Mouse (Mus musculus): ENCODE data around the gene Il2. TPM values are rescaled to one million over a fixed set of nuclear protein-coding genes. Genes with fewer than 3 reads are reported as not detected.

Il2 gene
- 0.66 and 0.73 TPM in 2 replicates for polyA plus RNA-seq (2016; fragmentation: Nextera tagmentation; extraction: Ambion mirVana)

DNA sequence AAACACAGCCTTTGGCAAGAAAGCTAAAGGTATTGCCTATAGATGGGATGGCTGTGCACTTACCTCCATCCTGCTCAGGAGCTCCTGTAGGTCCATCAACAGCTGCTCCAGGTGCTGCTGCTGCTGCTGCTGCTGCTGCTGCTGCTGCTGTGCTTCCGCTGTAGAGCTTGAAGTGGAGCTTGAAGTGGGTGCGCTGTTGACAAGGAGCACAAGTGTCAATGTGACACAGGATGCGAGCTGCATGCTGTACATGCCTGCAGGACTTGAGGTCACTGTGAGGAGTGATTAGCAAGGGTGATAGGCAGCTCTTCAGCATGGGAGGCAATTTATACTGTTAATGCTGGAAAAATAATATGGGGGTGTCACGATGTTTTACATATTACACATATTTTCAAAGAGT is at the start of gene Il2:
Il2 (minus strand) TSS at position 305 of the 400 bp plus-strand sequence.
- no peak for ATAC-seq (ENCODE audit: low FRiP score)
- no peaks in the 10 kb centered on the region for H3K36me3 ChIP-seq
- no peak within 1 kb of the TSS for H3K4me2 ChIP-seq (replicated peaks)
- no peaks in the 10 kb centered on the region for H3K27me3 ChIP-seq
- H3K27ac ChIP-seq = no peak within 1 kb of the TSS
- no peaks in the 10 kb centered on the region for H3K9me3 ChIP-seq (replicated peaks)
- no peaks in the 10 kb centered on the region for H3K4me1 ChIP-seq
- H3K9ac ChIP-seq = no peak within 1 kb of the TSS
- no peak within 1 kb of the TSS for H3K4me3 ChIP-seq
- WGBS = 83% methylated on average over 4 of the region's 4 CpGs

DNA sequence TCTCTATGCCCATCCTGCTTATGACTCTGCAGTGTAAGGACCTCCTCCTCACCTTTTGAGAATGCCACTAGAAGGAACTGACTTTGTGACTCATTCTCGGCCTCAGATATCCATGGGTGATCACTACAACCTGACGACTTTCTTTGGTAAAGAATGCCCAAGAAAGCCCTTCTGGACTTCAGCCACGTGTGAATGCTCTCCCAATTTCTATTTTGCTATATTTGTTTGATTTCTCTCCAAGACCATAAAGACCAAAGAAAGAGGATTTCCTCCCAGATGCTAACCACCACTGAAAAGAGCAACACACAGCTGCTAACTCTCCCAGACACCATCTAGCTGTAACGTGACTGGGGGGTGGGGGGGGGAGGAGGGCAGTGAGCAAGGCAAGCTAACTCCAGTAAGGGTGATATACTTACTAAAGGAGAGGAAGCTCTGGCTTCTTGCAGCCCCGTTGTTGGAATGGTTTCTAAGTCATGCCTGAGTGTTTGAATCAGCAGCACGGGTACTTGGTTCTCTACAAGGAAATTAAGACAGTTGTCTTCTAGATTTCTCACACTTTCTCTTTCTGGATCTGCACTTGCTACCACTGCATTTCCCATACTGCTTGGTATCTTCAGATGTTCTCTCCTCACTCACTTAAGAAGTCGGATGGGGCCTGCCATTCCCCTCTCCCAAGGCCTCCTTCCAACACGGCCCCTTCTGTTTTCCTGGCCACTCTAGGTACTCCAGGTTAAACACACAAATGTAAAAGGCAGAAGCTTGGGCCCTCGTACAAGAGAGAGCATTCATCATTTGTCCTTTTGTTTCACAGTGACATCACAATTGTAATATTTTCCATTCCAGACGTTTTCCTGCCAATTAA is 49.2 kb upstream of the Il2 start:
- no peaks in the 10 kb centered on the region for H3K27me3 ChIP-seq
- H3K4me2 ChIP-seq (replicated peaks) = no peak overlapping the region
- H3K4me1 ChIP-seq = no peaks in the 10 kb centered on the region
- no peak overlapping the region for H3K9ac ChIP-seq
- H3K27ac ChIP-seq = no peak overlapping the region
- no peaks in the 10 kb centered on the region for H3K36me3 ChIP-seq
- no peak for ATAC-seq (ENCODE audit: low FRiP score)
- 76% methylated on average over 10 of the region's 10 CpGs for WGBS
- H3K4me3 ChIP-seq = no peak overlapping the region
- no peaks in the 10 kb centered on the region for H3K9me3 ChIP-seq (replicated peaks)

DNA sequence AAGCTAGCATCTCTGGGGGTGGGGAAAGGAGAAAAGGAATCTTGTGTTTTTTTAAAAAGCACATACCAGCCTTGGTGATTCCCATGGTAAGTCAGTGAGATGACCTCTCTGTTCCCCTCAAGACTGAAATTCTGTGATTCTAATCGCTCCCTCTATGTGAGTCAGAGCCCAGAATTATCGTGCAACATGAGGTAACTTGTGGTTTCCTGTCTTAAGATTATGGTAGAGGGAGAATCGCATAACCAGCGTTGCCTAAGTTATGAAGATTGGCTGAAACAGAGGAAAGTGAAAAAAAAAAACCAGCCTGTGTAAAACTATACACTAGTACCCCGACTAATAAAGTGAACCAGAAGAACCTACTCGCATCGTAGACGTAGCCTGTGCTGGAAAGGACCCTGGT is 47.5 kb upstream of the Il2 start:
- Histone ChIP-seq H3K4me3 (no peak overlapping the region), H3K9ac (no peak overlapping the region), H3K4me1 (no peaks in the 10 kb centered on the region), H3K36me3 (no peaks in the 10 kb centered on the region), H3K9me3 (replicated peaks) (no peaks in the 10 kb centered on the region), H3K27me3 (no peaks in the 10 kb centered on the region), H3K4me2 (replicated peaks) (no peak overlapping the region), H3K27ac (no peak overlapping the region)
- ATAC-seq (ENCODE audit: low FRiP score) = no peak
- WGBS = 88% methylated on average over 8 of the region's 8 CpGs

DNA sequence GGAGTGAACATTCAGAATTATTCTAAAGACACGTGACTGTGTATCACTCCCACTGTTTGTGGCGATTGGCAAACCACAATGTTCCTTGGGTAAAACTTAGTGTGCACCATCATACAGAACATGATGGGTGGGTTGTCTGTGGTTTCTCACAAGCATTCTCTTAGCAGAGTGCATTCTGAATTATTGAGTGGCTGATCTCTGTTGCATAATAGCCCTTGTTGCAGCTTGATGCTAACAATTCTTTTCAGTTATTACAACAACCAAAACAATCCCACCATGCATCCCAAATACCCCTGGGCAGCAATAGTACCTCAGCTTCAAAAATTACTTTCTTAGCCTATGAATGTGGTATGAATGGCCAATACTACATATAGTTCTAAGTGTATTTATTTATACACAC is 43.5 kb upstream of the Il2 start:
- no peaks in the 10 kb centered on the region for H3K9me3 ChIP-seq (replicated peaks)
- 94% methylated on average over 2 of the region's 2 CpGs for WGBS
- no peaks in the 10 kb centered on the region for H3K36me3 ChIP-seq
- no peaks in the 10 kb centered on the region for H3K4me1 ChIP-seq
- no peak overlapping the region for H3K27ac ChIP-seq
- no peaks in the 10 kb centered on the region for H3K27me3 ChIP-seq
- H3K4me2 ChIP-seq (replicated peaks) = no peak overlapping the region
- H3K4me3 ChIP-seq = no peak overlapping the region
- no peak overlapping the region for H3K9ac ChIP-seq
- ATAC-seq (ENCODE audit: low FRiP score) = no peak

DNA sequence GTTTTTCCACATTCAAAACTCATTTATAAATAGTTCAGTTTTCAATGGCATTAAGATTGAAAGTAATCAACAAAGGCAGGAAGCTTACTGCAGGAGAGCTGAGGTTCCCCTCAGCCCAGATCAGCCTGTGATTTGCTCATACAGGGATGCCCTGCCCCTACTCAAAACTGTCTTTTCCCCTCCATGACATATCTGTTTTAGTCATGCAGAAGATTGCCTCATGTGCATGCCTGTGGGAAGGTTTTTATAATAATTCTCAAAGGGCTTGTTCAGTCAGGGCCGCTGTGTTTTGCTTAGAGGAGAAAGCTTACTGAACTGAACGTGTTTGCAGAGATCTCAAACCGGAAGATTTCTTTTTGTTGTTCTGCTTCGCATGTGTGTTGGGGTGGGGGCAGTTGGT is 35.3 kb upstream of the Il2 start:
- no peak for ATAC-seq (ENCODE audit: low FRiP score)
- Histone ChIP-seq H3K4me3 (no peak overlapping the region), H3K4me2 (replicated peaks) (no peak overlapping the region), H3K27me3 (no peaks in the 10 kb centered on the region), H3K36me3 (no peaks in the 10 kb centered on the region), H3K9me3 (replicated peaks) (no peaks in the 10 kb centered on the region), H3K27ac (no peak overlapping the region), H3K9ac (no peak overlapping the region), H3K4me1 (no peaks in the 10 kb centered on the region)
- WGBS = 80% methylated on average over 4 of the region's 4 CpGs

DNA sequence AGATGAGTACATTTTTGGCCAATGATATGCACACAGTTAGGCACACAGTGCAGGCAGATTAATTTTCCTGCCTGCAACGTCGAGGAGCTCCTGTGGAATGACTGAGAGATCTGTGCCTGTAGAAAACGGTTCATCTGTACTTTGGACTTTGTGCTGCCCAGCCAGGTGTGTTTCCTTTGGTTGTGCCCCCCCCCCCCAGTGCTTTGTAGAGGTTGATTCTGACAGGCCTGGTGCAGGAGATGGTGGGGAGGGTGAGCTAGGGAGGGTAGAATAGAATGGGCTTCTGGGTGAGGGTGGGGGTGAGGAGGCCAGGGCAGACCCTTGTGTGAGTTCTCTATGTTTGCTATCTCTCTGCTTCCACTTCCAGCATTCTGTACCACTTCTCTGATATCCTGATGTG is 32.5 kb upstream of the Il2 start:
- no peaks in the 10 kb centered on the region for H3K9me3 ChIP-seq (replicated peaks)
- no peaks in the 10 kb centered on the region for H3K27me3 ChIP-seq
- H3K27ac ChIP-seq = no peak overlapping the region
- H3K4me2 ChIP-seq (replicated peaks) = no peak overlapping the region
- H3K36me3 ChIP-seq = no peaks in the 10 kb centered on the region
- H3K9ac ChIP-seq = no peak overlapping the region
- H3K4me1 ChIP-seq = no peaks in the 10 kb centered on the region
- WGBS = 84% methylated on average over 3 of the region's 3 CpGs
- H3K4me3 ChIP-seq = no peak overlapping the region
- ATAC-seq (ENCODE audit: low FRiP score) = no peak

DNA sequence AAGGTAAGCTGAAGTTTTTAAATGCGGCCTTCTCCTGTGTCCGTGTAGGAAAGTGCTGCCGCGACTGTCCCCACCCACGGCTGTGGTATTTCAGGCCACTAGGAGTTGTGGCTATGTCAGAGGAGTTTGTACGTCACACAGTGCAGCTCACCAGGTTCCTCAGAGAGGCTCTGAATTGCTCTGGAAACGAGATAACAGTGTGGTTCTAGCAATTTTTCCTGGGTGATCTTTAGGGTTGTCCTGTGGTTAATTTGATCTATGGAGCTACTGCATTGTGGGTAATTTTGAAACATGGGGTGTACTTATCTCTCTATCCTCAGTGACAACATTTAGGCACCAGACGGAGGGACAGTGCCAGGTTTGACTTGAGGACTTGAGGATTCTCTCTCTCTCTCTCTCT is 31.3 kb upstream of the Il2 start:
- Histone ChIP-seq H3K4me1 (no peaks in the 10 kb centered on the region), H3K27me3 (no peaks in the 10 kb centered on the region), H3K27ac (no peak overlapping the region), H3K36me3 (no peaks in the 10 kb centered on the region), H3K9me3 (replicated peaks) (no peaks in the 10 kb centered on the region), H3K9ac (no peak overlapping the region), H3K4me3 (no peak overlapping the region), H3K4me2 (replicated peaks) (no peak overlapping the region)
- no peak for ATAC-seq (ENCODE audit: low FRiP score)
- WGBS = 69% methylated on average over 8 of the region's 8 CpGs

DNA sequence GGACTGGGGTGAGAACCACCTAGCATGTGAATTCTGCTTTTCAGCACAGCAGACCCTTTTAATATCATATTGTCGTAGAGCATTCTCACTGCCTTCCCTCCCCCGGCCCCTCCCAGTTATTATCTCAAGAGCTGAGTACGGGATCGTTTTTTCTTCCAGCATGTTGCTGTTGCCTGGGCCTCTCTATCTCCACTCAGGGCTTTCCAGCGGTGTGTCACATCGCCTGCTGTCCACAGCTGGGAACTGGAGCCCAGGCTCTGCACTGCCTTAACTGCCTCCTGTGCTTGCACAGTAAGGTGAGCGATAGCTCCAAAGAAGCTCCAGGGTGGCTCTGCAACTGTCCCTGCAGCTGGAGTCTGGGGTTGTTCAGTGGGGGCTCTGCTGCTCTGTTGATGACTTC is 28.6 kb upstream of the Il2 start:
- Histone ChIP-seq H3K9me3 (replicated peaks) (no peaks in the 10 kb centered on the region), H3K9ac (no peak overlapping the region), H3K4me1 (no peaks in the 10 kb centered on the region), H3K27ac (no peak overlapping the region), H3K27me3 (no peaks in the 10 kb centered on the region), H3K4me2 (replicated peaks) (no peak overlapping the region), H3K36me3 (no peaks in the 10 kb centered on the region), H3K4me3 (no peak overlapping the region)
- ATAC-seq (ENCODE audit: low FRiP score) = no peak
- 76% methylated on average over 7 of the region's 7 CpGs for WGBS

DNA sequence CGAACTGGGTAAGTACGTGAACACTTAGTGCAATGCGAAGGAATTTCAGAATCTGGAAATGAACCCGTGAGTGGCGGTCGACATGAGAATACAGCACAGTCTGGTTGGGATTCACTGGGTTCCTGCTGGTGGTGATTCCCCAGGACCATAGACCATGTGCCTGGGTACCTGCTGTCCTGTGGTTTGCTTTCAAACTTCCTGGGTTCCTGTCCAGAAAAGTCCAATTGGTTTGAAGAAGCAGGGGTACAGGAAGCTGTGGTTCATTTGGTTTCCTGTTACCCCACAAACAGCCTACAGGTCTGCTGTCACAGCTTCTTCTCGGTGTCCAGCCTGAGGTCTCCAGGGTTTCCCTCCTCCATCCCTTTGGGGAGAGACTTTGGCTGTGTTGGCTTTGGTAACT is 27.2 kb upstream of the Il2 start:
- no peaks in the 10 kb centered on the region for H3K27me3 ChIP-seq
- no peak overlapping the region for H3K27ac ChIP-seq
- WGBS = 92% methylated on average over 7 of the region's 7 CpGs
- no peaks in the 10 kb centered on the region for H3K36me3 ChIP-seq
- H3K4me1 ChIP-seq = no peaks in the 10 kb centered on the region
- no peak overlapping the region for H3K4me2 ChIP-seq (replicated peaks)
- no peaks in the 10 kb centered on the region for H3K9me3 ChIP-seq (replicated peaks)
- H3K9ac ChIP-seq = no peak overlapping the region
- no peak for ATAC-seq (ENCODE audit: low FRiP score)
- no peak overlapping the region for H3K4me3 ChIP-seq

DNA sequence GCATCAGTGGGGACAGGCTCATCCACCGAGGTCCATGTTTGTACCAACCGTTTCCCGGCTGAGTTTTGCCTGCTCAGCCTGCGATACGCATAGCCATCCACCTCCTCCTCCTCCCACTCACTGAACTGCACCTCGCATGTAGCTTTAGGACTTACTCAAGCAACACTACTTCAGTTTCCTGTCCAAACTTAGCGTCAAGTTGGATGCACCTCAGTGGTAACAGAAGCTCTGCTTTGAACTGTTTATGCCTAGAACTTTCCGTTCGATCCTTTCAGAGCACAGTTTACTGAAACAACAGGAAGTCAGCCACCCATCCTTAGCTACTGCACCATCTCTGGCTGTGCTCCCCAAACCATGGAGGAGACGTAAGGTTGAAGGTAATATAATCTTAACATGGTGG is 26.5 kb upstream of the Il2 start:
- Histone ChIP-seq H3K27me3 (no peaks in the 10 kb centered on the region), H3K27ac (no peak overlapping the region), H3K4me3 (no peak overlapping the region), H3K9me3 (replicated peaks) (no peaks in the 10 kb centered on the region), H3K4me1 (no peaks in the 10 kb centered on the region), H3K4me2 (replicated peaks) (no peak overlapping the region), H3K9ac (no peak overlapping the region), H3K36me3 (no peaks in the 10 kb centered on the region)
- 89% methylated on average over 10 of the region's 10 CpGs for WGBS
- no peak for ATAC-seq (ENCODE audit: low FRiP score)

DNA sequence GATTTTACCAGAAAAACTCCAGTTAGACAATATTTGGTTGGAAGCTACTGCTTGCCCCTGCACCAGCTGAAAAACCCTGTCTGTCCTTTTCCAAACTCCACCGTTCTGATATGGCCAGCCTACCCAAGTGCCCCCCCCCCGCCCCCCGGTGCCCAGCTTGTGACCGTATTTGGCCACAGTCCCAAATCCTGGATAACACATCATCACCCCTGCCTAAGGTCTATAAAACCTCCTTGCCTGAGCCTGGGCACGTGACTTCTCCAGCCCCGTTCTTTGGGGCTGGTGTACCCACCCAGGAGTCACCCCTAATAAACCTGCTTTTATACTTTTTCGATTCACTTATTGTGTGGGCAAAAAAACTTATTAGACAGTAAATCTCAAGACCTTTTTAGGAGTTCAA is 21.1 kb upstream of the Il2 start:
- ATAC-seq (ENCODE audit: low FRiP score) = no peak
- H3K27me3 ChIP-seq = no peaks in the 10 kb centered on the region
- 86% methylated on average over 7 of the region's 7 CpGs for WGBS
- H3K4me1 ChIP-seq = no peaks in the 10 kb centered on the region
- H3K9ac ChIP-seq = no peak overlapping the region
- no peaks in the 10 kb centered on the region for H3K9me3 ChIP-seq (replicated peaks)
- no peak overlapping the region for H3K4me3 ChIP-seq
- H3K27ac ChIP-seq = no peak overlapping the region
- no peak overlapping the region for H3K4me2 ChIP-seq (replicated peaks)
- H3K36me3 ChIP-seq = no peaks in the 10 kb centered on the region

DNA sequence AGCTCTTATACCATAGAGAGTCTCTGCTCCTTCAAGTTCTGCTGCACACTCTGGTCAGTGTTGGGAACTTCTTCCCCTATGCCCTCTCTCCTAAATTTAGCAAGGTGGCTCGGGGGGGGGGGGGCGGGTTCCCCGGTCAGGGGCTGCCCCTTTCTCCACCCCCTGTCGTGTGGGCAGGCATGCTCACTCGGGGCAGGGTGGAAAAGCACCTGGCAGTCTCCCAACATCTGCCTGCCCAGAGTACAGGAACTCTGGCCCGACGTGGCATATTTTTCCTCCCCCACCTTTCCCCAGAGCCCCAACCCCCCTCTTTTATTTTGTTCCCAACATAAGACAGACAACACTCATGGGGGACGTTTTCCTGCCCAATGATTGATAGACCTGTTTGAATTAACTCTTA is 20.6 kb upstream of the Il2 start:
- no peak overlapping the region for H3K27ac ChIP-seq
- no peaks in the 10 kb centered on the region for H3K4me1 ChIP-seq
- no peak overlapping the region for H3K4me3 ChIP-seq
- H3K36me3 ChIP-seq = no peaks in the 10 kb centered on the region
- no peaks in the 10 kb centered on the region for H3K9me3 ChIP-seq (replicated peaks)
- H3K9ac ChIP-seq = no peak overlapping the region
- ATAC-seq (ENCODE audit: low FRiP score) = no peak
- WGBS = 39% methylated on average over 8 of the region's 8 CpGs
- H3K4me2 ChIP-seq (replicated peaks) = no peak overlapping the region
- no peaks in the 10 kb centered on the region for H3K27me3 ChIP-seq

DNA sequence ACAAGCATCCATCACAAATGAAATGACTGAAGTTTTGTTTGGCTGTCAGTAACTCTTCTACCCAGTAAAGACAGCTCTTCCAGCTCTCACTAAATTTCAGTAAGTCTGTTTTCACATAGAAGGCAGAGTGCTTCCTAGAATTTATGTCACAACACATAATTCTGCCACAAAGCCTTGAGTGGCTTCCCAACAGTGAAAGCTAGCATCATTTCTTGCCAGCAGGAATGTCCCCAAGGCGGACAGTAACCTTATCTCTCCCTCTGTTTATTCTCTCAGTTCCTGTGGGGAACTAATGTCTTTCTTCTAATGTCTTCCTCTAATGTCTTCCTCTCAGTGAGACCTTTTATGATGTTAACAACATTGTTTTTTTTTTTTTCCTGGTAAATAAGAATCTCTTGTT is 19.2 kb upstream of the Il2 start:
- 51% methylated on average over 1 of the region's 1 CpGs for WGBS
- Histone ChIP-seq H3K36me3 (no peaks in the 10 kb centered on the region), H3K4me3 (no peak overlapping the region), H3K27ac (no peak overlapping the region), H3K4me2 (replicated peaks) (no peak overlapping the region), H3K4me1 (no peaks in the 10 kb centered on the region), H3K9ac (no peak overlapping the region), H3K9me3 (replicated peaks) (no peaks in the 10 kb centered on the region), H3K27me3 (no peaks in the 10 kb centered on the region)
- no peak for ATAC-seq (ENCODE audit: low FRiP score)
